Mouse (Mus musculus) cortical plate, adult 2 months (tissue): ENCODE results near the gene Limch1.

ENCODE experiments used
- CTCF ChIP-seq: fragments of 200-500 bp; IDR thresholded peaks from 2 replicates; pipeline ENCODE4 v1.5.1; 2011; ENCODE audit warnings: mild to moderate bottlenecking, control low read depth, low read length; ENCODE audit not compliant: insufficient read depth; ENCODE audit errors: extremely low read depth
- POLR2A ChIP-seq: fragments of 200-500 bp; IDR thresholded peaks from 2 replicates; pipeline ENCODE4 v1.6.1; 2011; ENCODE audit warnings: mild to moderate bottlenecking, low read length, control low read depth; ENCODE audit not compliant: insufficient read depth; ENCODE audit errors: extremely low read depth

GRCm38 (mm10) chr5:66881901-66882341 is 136.3 kb downstream of the Limch1 start:
- no peak for TF ChIP-seq CTCF
- no peak for TF ChIP-seq POLR2A
